Mouse (Mus musculus) lung, postnatal 10 days (tissue): ENCODE results near the gene Hoxa6.
A peak's percentile ranks its signal among the peaks of the same experiment; 100 is the strongest.

Experiments
- DNase-seq: peaks from one replicate; pipeline ENCODE4 v3.0.0; 2021

The Hoxa6 gene

GRCm38 (mm10) chr6:52174968-52175751, 33.4 kb downstream of the Hoxa6 start:
- DNase-seq = peak; percentile 82

DNA sequence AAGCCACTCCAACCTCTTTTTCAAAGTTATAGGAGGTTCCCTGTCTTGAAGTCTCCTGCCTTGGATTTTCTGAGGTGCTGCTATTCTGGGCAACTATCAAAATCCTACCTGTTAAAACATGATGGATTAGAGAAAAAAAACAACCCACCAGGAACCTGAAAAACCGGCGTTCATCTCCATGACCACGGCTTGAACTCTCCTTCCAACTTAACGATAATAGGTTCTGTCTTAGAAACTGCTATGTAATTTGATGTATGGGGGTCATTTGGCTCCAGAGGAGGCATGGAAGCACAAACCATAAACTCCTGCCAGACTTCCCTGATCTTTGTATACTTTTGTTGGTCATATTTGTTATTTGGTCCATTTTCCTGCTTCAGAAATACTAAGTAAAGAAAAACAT, 34.9 kb downstream of the Hoxa6 start:
- DNase-seq = no peak

- DNase-seq = peak; percentile 98
Observed at GRCm38 (mm10) chr6:52172501-52172900, 36.0 kb downstream of the Hoxa6 start.

GRCm38 (mm10) chr6:52171938-52172337, 36.6 kb downstream of the Hoxa6 start:
- no peak for DNase-seq

DNA sequence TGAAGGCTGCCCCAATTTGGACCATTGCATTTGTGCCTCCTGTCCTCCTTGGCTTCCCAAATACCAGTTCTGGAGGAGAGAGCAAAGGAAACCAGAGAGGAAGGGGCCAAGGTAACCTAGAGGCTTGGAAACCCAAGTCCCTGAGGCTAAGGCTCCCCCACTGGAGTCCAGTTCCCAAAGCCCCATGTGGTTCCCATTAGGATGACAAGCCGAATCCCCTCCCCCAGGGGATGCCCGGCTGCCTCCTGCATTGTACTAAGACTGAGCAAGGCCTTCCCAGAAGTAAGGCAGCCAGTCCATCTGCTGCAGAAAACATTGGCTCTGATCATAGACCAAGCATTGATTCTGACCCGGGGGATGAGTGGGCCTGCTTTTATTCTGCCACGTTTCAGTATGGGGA, 37.2 kb downstream of the Hoxa6 start:
- peak; percentile 74 for DNase-seq

- DNase-seq = no peak
Observed at GRCm38 (mm10) chr6:52170898-52171223, 37.7 kb downstream of the Hoxa6 start.

- peak; percentile 77 for DNase-seq
Observed at GRCm38 (mm10) chr6:52170166-52170897, 38.2 kb downstream of the Hoxa6 start.

DNA sequence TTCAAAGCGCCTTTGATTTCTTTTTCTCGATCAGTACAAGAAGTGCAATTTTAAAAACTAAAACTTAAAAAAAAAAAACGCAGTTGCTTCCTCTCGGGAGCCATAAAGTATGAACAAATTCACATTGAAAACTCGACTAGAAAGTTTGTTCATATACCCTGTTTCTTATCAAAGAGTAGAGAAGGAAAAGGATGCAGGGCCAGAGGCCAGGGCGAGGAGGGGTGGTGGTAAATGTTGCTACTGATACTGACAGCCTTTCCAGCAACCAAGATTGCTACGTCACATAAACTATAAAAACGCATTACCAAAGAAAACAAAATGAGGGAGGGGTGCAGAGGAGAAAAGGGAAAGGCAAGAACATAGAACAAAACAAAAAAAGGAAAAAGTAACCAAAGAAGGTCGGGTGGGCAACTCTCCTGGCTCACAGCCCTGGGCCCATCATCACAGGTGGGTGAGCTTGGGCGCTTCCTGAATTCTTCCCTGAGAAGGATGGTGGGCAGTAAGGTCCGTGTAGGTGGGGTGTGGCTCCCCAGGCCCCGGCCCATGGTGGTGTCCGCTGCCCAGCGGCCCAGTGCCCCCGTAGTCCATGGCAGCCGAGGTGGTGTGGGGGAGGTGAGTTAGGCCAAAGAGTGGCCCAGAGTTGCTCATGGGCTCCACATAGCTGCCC, 38.9 kb downstream of the Hoxa6 start:
- peak; percentile 34 for DNase-seq

GRCm38 (mm10) chr6:52168191-52169055, 40.1 kb downstream of the Hoxa6 start:
- peak; percentile 55 for DNase-seq

- peak; percentile 24 for DNase-seq
Observed at GRCm38 (mm10) chr6:52167736-52168161, 40.8 kb downstream of the Hoxa6 start.

- DNase-seq = no peak
Observed at GRCm38 (mm10) chr6:52167176-52167575, 41.3 kb downstream of the Hoxa6 start.

- peak; percentile 54 for DNase-seq
Observed at GRCm38 (mm10) chr6:52166431-52167077, 42.0 kb downstream of the Hoxa6 start.

DNA sequence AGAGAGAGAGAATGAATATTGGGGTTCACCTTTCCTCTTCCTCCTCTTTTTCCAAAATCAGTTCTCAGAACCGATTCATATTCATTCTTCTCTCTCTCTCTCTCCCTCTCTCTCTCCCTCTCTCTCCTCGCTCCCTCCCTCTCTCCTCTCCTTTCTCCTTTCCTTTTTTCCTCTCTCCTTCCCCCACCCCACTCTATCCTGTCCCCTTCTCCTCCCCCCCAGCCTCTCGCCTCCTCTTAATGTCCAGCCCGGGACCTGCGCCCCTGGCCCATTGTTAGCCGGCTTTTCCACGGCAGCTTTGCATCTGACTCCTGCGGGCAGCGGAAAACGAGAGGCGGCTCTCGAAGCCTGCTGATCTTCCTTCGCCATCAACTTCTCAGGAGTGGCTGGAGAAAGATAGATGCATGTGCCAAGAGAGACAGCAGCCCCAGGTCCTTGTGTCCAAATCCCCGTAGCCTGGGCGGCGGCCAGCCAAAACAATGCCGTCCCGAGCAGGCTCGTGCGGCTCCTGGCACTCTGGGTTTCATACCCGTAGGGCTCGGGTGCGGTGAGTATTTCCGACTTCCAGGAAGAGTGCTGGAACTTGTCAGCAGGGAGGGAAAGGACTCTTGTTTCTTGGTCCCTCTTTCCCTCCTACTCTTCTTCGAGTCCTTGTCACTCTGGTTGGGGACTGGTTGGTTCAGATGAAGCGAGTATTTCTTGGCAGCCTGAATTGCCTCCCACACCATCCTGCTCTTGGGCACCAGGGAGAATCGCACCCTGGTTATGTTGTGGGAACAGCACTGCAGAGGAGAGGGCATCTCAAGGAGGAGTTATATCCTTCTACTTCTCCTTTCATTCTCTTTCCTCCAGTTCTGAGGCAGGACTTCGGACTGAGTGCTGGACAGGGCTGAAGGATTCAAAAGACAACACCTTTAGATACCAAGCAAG, 42.8 kb downstream of the Hoxa6 start:
- DNase-seq = peak; percentile 73

- peak; percentile 79 for DNase-seq
Observed at GRCm38 (mm10) chr6:52164626-52165440, 43.7 kb downstream of the Hoxa6 start, which contains the start of gene Hoxa2. TSS of gene Hoxa2 (minus strand) at chr6:52164831.

- peak; percentile 58 for DNase-seq
Observed at GRCm38 (mm10) chr6:52164051-52164625, 44.4 kb downstream of the Hoxa6 start.

DNA sequence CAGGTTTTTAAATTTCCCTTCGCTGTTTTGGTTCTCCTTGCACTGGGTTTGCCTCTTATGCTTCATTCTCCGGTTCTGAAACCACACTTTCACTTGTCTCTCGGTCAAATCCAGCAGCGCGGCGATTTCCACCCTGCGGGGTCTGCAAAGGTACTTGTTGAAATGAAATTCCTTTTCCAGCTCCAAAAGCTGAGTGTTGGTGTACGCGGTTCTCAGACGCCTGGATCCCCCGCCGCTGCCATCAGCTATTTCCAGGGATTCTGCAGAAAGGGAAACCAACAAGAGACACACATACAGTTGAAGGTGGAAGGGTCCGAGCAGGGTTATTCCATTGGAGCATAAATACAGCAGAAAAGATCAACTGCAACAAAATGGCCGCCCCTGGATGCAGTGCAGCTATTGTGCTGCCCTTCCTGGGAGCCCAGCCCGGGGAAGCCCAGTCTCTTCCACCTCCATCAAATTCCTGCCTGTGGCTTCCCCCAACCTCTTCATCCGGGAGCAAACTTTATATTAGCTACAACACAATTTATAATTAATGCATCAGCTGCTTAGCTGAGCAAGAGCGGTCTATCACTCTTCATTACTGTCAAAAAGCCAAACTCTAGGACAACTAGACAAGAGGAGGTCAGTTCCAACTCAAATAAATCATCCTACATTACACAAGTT, 45.0 kb downstream of the Hoxa6 start:
- peak; percentile 73 for DNase-seq

DNA sequence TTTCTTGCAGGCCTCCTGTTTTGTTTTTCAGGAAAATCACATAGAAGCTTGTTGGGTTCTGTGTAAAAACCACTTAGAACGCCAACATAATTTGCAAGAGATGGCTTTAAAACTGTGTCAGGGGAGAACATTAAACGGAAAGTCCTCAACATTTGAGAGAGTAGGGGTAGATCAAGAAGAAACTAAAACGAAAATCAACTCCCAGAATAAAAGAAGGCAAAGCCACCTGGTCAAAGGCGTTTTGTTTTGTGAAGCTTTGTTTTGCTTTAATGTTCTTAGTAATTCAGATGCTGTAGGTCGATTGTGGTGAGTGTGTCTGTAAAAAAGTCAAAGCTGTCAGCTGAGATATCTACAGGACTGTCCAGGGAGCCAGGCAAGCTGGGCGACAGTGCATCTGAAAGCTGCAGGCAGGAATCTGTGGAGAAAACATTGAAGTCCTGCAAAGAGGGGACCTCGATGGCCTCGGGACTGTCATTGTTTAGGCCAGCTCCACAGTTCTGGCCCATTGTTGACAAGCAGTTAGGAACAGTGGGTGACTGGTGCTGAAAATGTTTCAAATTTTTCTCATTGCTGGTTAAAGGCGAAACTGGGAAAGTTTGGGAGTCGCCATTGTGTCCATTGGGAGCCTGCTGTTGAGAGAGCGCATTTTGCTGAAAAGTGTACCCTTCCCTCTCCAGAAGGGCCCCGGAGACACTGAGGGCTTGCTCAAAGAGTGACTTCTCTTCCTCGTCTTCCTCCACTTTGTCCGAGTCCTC, 45.7 kb downstream of the Hoxa6 start:
- DNase-seq = no peak

- DNase-seq = peak; percentile 47
Observed at GRCm38 (mm10) chr6:52162093-52162380, 46.5 kb downstream of the Hoxa6 start.
